Mouse (Mus musculus): ENCODE measurements around the gene Clec1b. TPM values are rescaled to one million over a fixed set of nuclear protein-coding genes. Genes with fewer than 3 reads are reported as not detected.

Gene Clec1b
- total RNA-seq (2015; ENCODE audit: low replicate concordance) = 8.6 TPM in 1 of 2 replicates, not detected in the other
- 0.56 and 4.3 TPM in 2 replicates for total RNA-seq (2017; ENCODE audit: low replicate concordance)

DNA sequence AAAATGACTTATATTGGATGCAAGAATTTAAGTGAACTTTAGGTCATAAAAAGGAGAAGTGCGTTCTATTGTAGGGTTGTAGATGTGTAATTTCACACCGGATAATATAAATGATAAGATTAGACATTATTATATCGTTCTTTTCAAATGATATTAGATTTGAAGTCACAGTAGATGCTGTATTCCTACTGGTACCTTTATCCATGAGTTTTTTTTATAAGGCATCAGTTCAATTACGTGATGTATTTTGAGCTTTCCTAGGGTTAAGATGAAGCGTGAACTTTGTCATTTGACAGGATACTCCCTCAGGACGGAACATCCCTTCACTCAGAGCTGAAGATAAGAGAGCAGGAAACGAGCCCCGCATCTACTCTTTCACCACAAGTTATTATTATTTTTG is at the start of gene Clec1b:
TSS of gene Clec1b (plus strand) at position 301 of the 400 bp plus-strand sequence.
- no peak for ATAC-seq (replicated peaks; ENCODE audit: low FRiP score, poor library complexity, severe bottlenecking)

DNA sequence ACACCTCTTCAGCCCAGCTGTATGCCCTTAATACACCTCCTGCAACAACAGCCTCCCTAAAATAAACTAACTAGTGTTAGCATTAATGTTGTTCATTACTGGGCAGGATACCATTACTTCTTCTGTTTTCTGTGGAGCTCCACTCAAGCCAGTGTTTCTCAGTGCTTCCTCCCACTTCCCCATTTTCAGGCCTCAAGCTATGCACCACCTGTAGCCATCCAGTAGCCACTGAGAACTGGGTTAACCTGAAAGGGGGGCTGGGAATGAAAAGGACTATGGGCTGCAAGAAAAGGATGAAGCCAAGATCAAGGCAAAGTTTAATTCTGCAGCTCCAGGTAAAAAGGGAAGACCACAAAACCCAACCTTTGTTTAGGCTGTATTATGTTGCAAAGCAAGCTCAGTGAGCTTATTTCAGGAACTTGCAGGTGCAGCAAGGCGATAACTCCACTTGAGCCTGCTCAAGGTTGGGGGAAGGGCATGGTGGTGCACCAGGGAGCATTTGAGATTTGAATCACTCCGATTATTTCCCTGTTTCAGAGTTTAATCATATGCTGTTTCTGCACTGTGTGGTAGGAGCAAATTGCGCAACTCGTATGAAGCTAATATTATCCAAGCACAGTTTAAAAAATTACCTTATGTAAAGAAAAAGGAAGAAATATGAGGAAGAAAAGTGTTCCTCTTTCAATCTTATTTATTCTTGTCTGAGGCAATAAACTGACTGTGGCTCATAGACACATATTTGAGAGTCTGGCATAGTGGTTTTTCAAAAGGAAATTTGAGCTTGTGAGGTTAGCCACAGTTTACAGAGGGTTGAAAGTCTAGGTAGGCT is 47.4 kb upstream of the Clec1b start:
- ATAC-seq (replicated peaks; ENCODE audit: low FRiP score, poor library complexity, severe bottlenecking) = no peak

DNA sequence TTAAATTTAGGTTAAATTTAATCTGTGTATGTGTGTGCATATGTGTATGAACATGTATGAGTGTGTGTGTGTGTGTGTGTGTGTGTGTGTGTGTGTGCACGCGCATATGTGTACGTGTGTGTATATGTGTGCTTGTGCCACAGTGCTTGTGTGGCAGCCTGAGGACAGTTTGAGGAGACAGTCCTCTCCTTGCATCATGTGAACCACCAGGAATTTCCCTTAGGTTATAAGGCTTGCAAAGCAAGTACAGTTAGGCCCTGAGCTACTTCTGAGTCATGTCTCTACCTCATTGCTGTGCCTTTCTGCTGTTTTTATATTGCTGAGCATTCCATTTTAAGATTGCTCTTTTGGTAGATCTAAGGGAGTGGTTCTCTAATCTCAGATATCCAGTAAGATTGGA is 46.0 kb upstream of the Clec1b start:
- no peak for ATAC-seq (replicated peaks; ENCODE audit: low FRiP score, poor library complexity, severe bottlenecking)

DNA sequence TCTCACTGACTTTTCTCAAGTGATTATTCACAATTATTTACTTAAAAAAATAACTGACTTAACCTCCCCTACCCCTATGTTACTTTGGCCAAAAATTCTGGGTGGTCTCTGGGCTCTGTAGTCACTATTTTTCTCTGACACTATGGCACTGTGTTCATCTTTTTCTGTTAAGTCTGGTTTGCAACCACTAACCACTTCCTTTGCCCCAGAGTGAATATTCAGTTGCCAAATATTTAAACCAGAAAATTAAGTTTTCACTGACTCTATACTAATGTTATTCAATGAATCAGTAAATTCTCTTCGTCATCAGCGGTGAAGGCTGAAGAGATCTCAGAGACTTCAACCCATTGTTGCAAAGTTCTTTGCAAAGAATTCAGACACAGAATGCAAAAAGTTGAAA is 41.3 kb upstream of the Clec1b start:
- no peak for ATAC-seq (replicated peaks; ENCODE audit: low FRiP score, poor library complexity, severe bottlenecking)

DNA sequence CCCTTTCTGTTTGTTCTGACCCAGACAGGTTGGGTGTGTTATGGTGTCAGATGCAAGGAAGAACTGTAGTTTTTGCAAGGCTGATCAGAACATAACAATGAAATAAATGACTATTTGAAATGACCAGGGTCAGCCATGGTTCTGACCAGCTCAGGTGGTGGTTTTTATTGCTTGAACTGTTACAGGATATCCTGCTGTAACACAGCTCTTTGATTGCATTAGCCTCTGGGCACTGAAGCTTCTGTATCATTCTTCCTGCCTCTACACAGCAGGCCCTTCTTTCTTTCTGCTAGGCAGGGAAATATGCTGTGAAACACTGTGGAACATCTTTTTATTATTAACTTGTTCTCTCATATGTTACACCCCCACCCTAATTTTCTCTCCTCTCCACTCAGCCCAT is 40.7 kb upstream of the Clec1b start:
- no peak for ATAC-seq (replicated peaks; ENCODE audit: low FRiP score, poor library complexity, severe bottlenecking)

DNA sequence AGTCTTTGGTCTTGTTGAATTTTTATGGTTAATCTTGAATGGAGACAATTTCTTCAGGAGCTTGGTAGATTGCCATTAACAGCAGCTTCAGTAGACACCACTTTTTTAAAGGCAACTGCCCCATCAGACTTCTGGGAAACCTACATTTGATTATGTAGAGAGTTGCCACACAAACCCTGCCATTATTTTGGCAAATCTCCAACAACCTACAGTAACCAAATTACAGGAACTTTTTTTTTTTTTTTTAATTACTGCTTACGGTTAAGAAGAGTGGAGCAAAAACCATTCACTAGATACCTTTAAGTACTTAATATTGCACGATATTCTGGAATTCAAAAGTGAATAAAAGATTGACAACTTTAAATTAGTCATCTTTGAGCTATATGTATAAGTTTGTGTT is 37.6 kb upstream of the Clec1b start:
- no peak for ATAC-seq (replicated peaks; ENCODE audit: low FRiP score, poor library complexity, severe bottlenecking)

DNA sequence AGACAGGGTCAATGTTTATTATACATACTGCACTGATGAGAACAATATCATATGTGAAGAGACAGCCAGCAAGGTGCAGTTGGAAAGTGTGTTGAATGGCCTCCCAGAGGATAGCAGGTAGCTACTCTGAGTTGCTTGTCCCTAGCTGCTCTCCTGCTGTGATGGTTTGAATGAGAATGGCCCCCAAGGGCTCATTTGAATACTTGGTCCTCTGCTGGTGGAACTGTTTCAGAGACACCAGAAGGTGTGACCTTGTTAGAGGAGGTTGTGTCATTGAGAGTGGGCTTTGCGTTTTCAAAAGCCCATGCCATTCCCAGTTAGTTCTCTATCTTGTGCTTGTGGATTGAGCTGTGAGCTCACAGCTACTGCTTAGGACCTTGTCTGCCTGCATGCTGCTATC is 33.2 kb upstream of the Clec1b start:
- ATAC-seq (replicated peaks; ENCODE audit: low FRiP score, poor library complexity, severe bottlenecking) = no peak

DNA sequence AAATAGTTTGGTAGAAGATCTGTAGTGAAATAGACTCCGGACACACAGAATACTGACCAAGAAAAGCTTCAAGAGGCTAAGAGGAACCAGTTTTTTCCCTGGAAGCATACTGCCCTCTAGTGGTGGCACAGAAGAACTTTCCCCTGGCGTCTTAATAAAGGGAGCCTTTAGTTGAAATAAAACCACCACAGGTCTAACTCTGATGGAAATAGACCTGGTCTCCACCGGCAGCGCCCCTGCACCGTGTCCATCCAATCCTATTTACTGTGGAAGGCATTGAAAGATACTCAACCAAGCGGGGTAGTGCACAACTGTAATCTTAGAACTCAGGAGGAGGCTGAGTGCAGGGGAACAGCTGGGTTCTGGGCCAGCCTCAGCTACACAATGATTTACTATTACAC is 31.1 kb upstream of the Clec1b start:
- ATAC-seq (replicated peaks; ENCODE audit: low FRiP score, poor library complexity, severe bottlenecking) = peak; percentile 77

DNA sequence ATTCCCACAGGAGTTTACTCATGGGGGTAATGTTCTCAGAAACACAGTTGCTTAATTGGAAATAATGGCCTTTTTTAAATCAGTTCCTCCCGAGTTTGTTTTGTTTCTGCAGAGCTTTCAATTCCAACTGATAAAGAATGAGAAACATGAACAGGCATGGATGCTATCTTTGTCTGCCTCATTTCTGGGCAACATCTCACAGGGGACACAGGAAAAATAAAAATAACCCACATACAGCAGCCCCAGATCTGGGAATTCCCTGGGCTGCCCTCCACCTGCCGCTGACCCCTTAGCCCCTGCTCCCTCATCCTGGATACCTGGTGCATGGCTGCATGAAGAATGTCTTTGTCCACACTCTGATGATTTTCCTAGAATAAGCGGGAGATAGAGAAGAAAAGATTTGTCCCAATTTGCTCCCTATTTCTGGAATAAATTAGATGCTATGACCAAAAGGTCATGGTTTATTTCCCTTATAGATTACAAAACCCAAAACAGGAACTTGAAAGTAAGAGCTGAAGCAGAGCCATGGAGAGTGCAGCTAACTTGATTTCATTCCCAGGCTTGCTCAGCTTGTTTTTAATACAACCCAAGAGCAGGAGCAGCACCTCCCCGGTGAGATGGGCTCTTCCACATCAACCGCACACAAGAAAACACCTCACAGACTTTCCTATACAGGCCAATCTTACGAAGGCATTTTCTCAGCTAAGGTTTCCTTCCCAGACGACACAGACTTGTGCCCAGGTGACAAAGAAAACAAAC is 27.5 kb upstream of the Clec1b start:
- no peak for ATAC-seq (replicated peaks; ENCODE audit: low FRiP score, poor library complexity, severe bottlenecking)

DNA sequence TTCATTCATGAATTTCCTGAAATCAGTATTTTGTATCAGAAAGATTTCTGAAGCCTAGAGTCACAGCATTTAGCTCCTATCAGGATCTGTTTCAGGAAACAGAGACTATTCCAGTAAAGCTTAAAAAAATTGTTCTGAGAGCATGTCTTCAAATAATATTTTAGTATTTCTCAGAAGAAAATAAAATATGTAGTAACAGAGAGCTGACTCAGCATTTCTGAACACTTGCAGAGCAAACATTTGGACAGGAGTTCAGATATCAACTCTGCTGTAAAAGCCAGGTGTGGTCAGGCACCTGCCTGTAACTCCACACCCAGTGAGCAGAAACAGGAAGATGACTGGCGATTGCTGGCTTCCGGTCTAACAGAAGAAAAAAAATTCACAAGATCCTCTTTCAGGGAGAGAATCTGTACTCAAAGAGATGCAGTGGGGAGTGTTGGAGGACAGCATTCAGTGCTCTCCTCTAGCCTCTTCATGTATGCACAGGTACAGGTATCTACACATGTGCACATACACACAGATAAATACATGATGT is 22.1 kb upstream of the Clec1b start:
- no peak for ATAC-seq (replicated peaks; ENCODE audit: low FRiP score, poor library complexity, severe bottlenecking)

DNA sequence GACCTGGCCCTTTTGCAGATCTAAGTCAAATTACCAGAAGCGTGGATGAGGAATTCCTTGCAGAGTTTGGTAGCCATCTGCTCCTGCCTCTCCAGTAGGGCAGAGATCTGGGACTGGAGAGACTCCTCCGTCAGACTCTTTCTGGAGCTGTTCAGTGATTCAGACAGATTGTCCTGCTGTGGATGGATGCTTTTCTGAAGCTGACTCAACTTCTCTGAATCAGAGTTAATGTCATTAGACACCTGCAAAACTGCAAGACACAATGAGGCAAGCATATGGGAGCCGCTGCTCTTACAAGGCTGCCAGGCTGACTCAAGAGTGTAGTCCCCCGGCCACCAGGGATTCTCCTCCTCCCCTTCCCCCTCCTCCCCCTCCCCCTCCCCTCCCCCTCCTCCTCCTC is 16.6 kb upstream of the Clec1b start:
- ATAC-seq (replicated peaks; ENCODE audit: low FRiP score, poor library complexity, severe bottlenecking) = no peak

DNA sequence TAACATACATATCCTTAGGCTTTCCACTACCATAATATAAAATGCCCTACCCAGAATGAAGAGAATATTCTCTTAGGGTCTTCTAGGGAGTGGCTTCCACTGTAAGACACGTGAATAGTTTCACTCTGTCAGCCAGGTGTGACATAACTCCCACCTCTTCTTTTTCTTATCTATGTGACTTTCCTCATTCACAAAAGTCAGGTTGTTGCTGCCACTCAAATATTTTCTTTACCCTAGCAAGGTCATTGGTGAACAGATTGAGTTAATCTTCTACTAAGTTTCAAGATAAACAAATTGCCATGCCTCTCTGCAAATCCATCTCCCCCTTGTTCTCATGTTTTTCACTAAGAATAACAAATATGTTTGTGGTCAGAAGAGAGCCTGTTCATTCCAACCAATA is 15.4 kb upstream of the Clec1b start:
- no peak for ATAC-seq (replicated peaks; ENCODE audit: low FRiP score, poor library complexity, severe bottlenecking)

DNA sequence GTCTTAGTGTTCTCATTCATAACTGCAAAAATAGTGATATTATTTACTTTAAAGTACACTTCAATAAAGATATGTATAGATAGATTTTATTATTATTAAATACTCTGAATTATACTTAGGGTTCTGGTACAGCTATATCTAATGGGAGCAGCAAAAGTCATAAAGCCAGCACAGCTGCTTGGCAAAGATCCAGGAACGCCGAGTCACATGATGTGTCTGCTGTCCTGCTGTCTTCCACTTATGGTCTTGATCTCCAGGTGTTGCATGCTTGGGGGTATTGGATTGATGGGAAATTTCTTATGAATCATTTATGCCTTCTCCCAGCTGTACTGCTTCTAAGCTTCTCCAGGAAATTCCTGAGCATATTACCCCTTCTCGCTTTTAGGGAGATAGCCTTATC is 13.6 kb upstream of the Clec1b start:
- ATAC-seq (replicated peaks; ENCODE audit: low FRiP score, poor library complexity, severe bottlenecking) = no peak

DNA sequence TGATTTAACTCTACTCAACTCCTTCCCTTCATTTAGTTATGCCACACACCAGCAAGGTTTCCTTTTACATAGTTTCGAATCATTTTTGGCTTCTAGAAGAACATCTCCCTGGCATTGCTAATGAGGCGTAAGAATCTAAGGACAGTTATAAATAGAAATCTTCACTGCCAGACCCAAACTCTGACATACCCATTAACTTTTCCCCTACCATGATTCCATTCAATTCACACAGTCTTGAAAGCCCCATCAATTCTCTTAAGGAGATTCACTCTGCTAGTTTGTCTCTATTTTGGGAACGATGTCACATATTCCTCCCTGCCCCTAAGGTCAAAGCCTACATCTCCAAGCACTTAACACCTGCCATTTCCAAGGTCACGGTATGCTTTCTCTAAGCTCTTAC is 12.1 kb upstream of the Clec1b start:
- no peak for ATAC-seq (replicated peaks; ENCODE audit: low FRiP score, poor library complexity, severe bottlenecking)

DNA sequence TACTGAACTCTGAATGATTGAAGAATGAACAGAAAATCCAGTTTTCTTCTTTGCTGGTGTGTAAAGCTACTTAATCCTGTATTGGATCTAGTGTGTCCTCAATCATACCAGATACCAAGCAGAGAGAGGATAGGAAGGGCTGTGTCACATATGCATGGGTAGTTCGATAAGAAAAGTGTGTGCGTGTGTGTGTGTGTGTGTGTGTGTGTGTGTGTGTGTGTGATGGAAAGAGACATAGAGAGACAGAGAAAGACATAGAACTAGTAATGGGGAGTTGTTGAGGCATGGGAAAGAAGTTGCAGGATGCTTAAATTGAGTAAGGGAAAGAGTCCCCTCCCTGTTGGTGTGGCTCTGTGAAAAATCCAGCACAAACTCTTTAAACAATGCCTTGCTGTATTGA is 11.3 kb upstream of the Clec1b start, which contains the start of gene Clec12b:
TSS of gene Clec12b (minus strand) at position 101 of the 400 bp plus-strand sequence.
- ATAC-seq (replicated peaks; ENCODE audit: low FRiP score, poor library complexity, severe bottlenecking) = no peak

DNA sequence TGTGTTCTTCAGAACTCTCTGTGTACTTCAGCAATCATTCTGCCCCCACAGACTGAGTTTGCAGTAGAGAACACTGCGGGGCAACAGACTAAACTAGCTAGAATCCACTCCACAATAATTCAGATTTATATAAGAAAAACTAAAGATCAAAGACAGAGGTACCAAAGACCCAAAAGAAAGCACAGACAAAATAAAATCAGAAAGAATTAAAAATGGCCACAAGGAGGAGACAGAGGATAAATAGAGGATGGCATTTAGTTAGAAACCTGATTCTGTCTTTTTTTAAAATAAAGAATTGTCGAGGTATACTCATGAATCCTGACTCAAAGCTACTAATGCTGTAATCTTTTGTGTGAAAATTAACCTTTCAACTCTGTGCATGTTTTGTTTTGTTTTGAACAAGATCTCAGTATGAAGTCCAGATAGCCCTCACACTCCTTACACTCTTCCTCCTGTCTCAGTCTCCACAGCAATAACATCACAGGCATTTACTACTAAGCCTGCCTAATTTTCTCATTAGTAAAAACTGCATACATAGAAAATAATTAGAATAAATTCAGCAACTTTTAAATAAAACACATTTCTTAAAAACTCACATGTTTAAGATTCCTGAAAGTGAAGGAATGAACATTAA is 3.9 kb upstream of the Clec1b start:
- ATAC-seq (replicated peaks; ENCODE audit: low FRiP score, poor library complexity, severe bottlenecking) = no peak

DNA sequence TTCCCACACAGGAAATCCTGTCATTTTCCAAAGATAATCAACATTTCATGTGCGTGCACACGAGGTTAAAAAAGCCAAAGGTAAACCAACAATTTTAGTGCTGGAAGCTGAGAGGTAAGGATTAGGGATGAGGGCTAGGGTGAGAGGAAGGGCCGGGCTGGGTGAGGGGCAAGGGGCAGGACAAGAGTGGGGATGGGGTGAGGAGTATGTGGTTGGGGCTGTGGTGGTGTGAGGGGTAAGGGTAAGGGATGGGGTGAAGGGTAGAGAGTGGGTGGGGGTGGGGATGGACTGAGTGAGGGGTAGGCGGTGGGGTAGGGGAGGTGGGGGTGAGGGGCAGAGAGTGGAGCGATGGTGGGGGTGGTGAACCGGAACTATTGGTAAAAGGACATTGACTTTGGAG is 3.4 kb upstream of the Clec1b start:
- ATAC-seq (replicated peaks; ENCODE audit: low FRiP score, poor library complexity, severe bottlenecking) = no peak

DNA sequence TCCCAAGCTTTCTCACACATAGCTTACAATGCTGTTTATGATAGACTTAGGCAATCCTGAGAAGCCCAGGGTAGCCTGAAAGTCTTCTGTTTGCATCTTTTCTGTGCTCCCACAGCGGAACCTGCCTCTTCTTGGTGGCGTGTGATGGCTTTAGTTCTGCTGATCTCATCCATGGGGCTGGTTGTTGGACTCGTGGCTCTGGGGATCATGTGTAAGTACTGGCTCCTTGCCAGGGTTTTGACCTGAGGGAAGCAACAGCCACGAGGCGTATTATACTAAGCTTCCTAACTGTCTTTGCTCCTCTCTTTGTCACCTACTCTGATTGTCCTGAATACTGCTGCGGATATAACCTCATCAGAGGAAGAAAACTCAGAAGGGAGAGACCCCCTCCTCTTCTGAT is 2.8 kb downstream of the Clec1b start:
- ATAC-seq (replicated peaks; ENCODE audit: low FRiP score, poor library complexity, severe bottlenecking) = peak; percentile 35; the same call in 1 of the 2 replicates

DNA sequence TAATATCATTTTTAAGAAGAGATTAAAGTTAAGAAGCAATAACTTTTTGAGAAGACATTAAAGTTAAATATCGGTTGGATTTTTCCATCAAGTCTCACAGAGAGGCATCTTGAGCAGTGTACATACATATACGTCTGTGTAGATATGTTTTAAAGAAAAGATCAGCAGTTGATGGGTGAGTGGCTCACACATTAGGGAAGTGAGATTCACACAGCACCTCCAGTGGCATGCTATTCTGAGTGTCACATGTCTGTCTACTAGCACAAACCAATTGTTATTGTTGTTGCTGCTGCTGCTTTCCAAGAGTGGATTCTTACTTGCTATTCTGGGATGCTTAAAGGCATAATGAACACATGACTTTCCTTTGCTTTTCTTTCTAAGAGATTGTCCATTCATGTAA is 5.3 kb downstream of the Clec1b start:
- no peak for ATAC-seq (replicated peaks; ENCODE audit: low FRiP score, poor library complexity, severe bottlenecking)

DNA sequence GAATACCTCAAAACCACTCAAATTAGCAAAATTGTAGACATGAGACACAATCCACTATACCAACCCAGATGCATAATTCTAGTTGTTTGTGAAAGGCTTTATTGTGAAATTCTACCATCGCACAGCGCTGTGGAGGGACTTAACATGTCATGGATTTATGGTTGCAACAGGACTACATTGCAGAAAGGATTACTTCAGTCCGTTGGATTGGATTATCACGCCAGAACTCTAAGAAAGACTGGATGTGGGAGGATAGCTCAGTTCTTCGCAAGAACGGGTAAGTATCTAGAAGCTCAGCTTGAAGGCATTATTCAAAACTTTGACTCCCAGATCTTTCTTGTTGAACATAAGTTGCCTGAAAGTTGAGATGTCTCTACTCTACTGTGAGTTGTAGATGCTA is 6.3 kb downstream of the Clec1b start:
- ATAC-seq (replicated peaks; ENCODE audit: low FRiP score, poor library complexity, severe bottlenecking) = no peak

All from erythroblast, adult 5-6 weeks (primary cell).